Mouse (Mus musculus) heart, embryonic 16.5 days (tissue): ENCODE data around the gene Gm20075. TPM values are rescaled to one million over a fixed set of nuclear protein-coding genes. Genes with fewer than 3 reads are reported as not detected.
"Not testable (repeated sequence)": the region's sequence is repeated elsewhere in the genome, so short reads cannot be mapped to it uniquely, and the experiment has no call there.

Experiments used
- ATAC-seq: fragments of 200-750 bp; cut with Nextera tagmentation; replicated peaks from 2 replicates; pipeline ENCODE4 v1.8.0; 2017; ENCODE audit warnings: moderate number of reproducible peaks; ENCODE audit not compliant: insufficient read depth, low FRiP score; ENCODE audit errors: extremely low read depth
- H3K27ac ChIP-seq: fragments of 300-500 bp; sonication (generic); 2 replicates; pipeline ENCODE4 v1.5.1; 2014; ENCODE audit warnings: mild to moderate bottlenecking, low read length, control low read depth, moderate library complexity
- H3K27me3 ChIP-seq: fragments of 300-500 bp; sonication (generic); 2 replicates; pipeline ENCODE4 v1.6.1; 2014; ENCODE audit warnings: low read length, mixed read lengths; ENCODE audit not compliant: control insufficient read depth, insufficient read depth
- H3K36me3 ChIP-seq: fragments of 300-500 bp; sonication (generic); 2 replicates; pipeline ENCODE4 v1.6.1; 2014; ENCODE audit not compliant: control insufficient read depth, insufficient read depth
- H3K4me1 ChIP-seq: fragments of 300-500 bp; sonication (generic); 2 replicates; pipeline ENCODE4 v1.6.1; 2014; ENCODE audit warnings: low read length, mixed read lengths; ENCODE audit not compliant: control insufficient read depth, insufficient read depth
- H3K4me2 ChIP-seq: fragments of 300-500 bp; sonication (generic); 2 replicates; pipeline ENCODE4 v1.6.1; 2014; ENCODE audit warnings: low read depth, mild to moderate bottlenecking, control low read depth, low read length
- H3K4me3 ChIP-seq: fragments of 300-500 bp; sonication (generic); 2 replicates; pipeline ENCODE4 v1.5.1; 2014; ENCODE audit warnings: mild to moderate bottlenecking, control low read depth, low read length
- H3K9ac ChIP-seq: fragments of 300-500 bp; sonication (generic); 2 replicates; pipeline ENCODE4 v1.6.1; 2014; ENCODE audit warnings: low read length, control low read depth
- H3K9me3 ChIP-seq: fragments of 300-500 bp; sonication (generic); replicated peaks from 2 replicates; pipeline ENCODE4 v1.6.1; 2016; ENCODE audit warnings: low read length; ENCODE audit not compliant: control insufficient read depth
- WGBS: fragments of 180-500 bp; shearing (Covaris S2); extraction: QIAGEN DNeasy Blood & Tissue Kit; methylation state at CpG from one replicate; pipeline ENCODE4 v1.1.7; 2014; 5-methylcytosine and 5-hydroxymethylcytosine counted together
- polyA plus RNA-seq: library from polyadenylated mRNA; unstranded; fragments of >200 nt; fragmentation: Nextera tagmentation; extraction: Ambion mirVana; gene quantifications from 2 replicates; pipeline ENCODE4 v1.2.1, GENCODE M21; 2015

Gm20075 gene
- polyA plus RNA-seq, 1 experiment from 2014 or later = 39.9 TPM

DNA sequence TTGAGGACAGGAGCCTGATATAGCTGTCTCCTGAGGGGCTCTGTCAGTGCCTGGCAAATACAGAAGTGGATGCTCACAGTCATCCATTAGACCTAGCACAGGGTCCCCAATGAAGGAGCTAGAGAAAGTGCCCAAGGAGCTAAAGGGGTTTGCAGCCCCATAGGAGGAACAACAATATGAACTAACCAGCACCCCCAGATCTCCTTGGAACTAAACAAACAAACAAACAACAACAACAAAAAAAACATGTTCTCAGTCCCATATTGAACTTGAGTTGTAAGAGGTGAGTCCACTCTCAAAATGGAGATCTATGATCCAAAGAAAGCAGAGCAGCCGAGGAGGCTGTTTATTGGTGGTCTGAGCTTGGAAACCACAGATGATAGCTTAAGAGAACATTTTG lies 578 bp upstream of the Gm20075 start, which contains the start of gene Gm17190:
Gm17190 (plus strand) TSS at position 301 of the 400 bp plus-strand sequence.
- H3K4me3 ChIP-seq, H3K4me2 ChIP-seq, ATAC-seq, H3K9ac ChIP-seq, H3K27ac ChIP-seq, H3K27me3 ChIP-seq, H3K4me1 ChIP-seq, H3K9me3 ChIP-seq, H3K36me3 ChIP-seq: not testable (repeated sequence)
- 86% methylated on average over 1 of the region's 1 CpGs for WGBS

DNA sequence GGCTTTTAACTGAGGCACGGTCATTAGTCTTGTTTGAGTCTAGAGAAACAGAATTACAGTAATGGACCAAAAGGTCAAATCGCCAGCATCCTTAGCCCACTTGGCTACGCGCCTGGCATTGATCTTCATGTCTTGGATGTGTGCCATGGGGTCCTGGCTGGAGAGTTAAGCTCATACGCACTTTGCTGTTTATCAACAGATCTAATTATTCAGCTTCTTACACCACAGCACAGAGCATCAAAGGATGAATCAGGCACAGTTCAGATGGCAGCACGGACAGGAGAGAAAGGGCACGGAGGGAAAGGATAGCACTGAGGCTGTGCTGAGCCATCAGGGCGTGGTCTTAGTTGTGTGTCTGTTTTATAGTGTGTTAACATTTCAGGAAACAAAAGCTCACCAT lies 7.6 kb downstream of the Gm20075 start:
- H3K4me2 ChIP-seq = no peak overlapping the region
- H3K4me3 ChIP-seq = no peak overlapping the region
- no peak overlapping the region for H3K27ac ChIP-seq
- WGBS = 62% methylated on average over 8 of the region's 8 CpGs
- H3K36me3 ChIP-seq = no peaks in the 10 kb centered on the region
- ATAC-seq = no peak
- H3K9ac ChIP-seq = no peak overlapping the region
- H3K27me3 ChIP-seq = no peaks in the 10 kb centered on the region
- no peaks in the 10 kb centered on the region for H3K4me1 ChIP-seq
- H3K9me3 ChIP-seq = no peaks in the 10 kb centered on the region

DNA sequence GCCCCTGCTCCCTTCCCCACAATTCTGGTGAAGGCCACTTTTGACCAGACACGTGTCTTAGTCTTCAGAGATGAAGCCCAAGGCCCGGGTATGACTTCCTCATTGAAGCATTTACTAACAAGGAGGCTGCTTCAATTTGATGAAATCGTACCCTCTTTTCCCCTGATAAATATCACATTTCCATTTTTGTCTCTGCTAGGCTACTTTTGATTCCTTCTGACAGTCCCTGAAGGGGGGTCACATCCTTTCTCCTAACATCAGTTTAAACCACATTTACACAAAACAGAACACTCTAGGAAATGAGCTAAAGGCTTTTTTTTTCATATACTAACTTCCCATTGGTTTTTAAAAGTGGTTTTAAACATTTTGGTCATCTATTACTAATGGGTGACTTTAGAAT lies 28.4 kb downstream of the Gm20075 start:
- Histone ChIP-seq H3K27me3 (no peaks in the 10 kb centered on the region), H3K4me2 (no peak overlapping the region), H3K36me3 (no peaks in the 10 kb centered on the region), H3K4me3 (no peak overlapping the region), H3K9ac (no peak overlapping the region), H3K9me3 (no peaks in the 10 kb centered on the region), H3K27ac (no peak overlapping the region), H3K4me1 (no peaks in the 10 kb centered on the region)
- 85% methylated on average over 3 of the region's 3 CpGs for WGBS
- no peak for ATAC-seq

DNA sequence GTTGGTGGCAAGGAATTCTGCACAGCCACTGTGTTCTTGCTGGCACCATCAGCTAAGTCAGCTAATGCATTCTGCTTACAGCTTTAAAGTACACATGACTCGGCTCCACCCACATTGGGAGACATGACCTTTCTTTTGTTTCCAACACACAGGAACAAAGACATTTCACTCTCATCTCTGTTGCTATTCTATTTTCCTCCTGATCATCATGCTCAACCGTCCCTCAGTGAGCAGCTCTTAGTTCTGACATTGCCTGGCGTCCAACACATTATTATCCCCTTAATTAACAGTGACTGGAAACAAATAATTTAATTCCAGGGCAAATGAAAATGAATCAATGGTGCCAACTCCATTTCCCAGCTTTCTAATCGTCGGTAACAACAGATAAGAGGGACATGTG lies 35.8 kb downstream of the Gm20075 start:
- H3K4me3 ChIP-seq = no peak overlapping the region
- H3K4me1 ChIP-seq = no peaks in the 10 kb centered on the region
- H3K27me3 ChIP-seq = no peaks in the 10 kb centered on the region
- no peak for ATAC-seq
- no peak overlapping the region for H3K4me2 ChIP-seq
- H3K27ac ChIP-seq = no peak overlapping the region
- H3K36me3 ChIP-seq = no peaks in the 10 kb centered on the region
- no peak overlapping the region for H3K9ac ChIP-seq
- WGBS = 61% methylated on average over 5 of the region's 5 CpGs
- H3K9me3 ChIP-seq = 0 out of 2 replicates have a peak, but pooled peaks cover 3% of the 10 kb centered on the region

DNA sequence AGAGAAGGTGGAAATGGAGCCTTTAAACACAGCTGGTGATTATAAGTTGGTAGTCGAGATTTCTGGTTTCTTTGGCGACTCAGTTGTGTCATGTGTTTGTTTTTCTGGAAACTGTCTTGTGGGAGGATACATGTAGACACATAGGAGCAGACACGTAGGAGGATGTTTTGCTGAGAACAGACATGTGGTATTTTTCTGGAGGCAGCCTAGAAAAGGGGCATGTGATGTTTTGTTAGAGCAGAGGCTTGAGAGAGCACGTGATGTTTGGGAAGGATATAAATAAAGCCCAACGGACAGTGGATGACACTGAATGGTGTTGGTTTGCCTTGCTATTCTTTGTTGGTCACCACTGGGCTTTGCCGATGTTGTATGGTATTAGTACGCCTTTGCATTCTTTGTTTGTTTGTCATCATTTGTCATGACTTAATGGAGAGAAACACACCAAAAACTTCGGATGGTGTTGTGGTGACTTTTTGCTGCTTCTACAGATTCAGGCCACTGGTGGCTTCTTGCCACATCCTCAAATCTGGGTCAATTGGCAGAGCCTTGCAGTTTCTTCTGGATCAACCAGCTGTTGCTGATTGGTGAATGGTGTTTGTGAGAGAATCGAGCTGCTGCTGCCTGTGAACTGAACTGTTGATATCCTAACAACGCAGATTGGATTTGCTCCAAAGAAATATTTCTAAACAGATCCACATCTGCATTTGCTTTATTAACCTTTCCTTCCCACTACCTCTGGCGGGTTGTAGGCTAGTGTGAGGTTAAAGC lies 40.7 kb downstream of the Gm20075 start:
- Histone ChIP-seq H3K27me3 (no peaks in the 10 kb centered on the region), H3K4me3 (no peak overlapping the region), H3K27ac (no peak overlapping the region), H3K36me3 (no peaks in the 10 kb centered on the region), H3K9me3 (0 out of 2 replicates have a peak, but pooled peaks cover 3% of the 10 kb centered on the region), H3K9ac (no peak overlapping the region), H3K4me2 (no peak overlapping the region), H3K4me1 (no peaks in the 10 kb centered on the region)
- ATAC-seq = no peak
- WGBS = 66% methylated on average over 11 of the region's 11 CpGs

DNA sequence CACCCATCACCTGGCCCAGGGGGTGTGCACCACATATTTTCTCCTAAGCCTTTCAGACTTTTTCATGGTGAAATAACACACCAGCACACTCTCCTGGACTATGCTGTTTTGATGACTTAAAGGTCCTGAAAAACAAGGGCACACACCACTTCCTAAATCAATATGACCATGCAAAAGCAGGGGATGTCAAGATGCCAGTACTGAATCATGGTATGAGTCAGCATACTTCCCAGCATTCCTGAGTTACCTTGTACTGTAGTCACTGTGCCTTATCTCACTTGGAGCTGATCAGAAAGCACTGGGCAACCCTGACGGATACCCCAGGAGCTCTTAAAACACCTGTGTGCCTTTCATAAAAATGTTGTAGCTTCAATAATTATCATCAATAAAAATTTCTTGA lies 41.6 kb downstream of the Gm20075 start:
- WGBS = 36% methylated on average over 1 of the region's 1 CpGs

DNA sequence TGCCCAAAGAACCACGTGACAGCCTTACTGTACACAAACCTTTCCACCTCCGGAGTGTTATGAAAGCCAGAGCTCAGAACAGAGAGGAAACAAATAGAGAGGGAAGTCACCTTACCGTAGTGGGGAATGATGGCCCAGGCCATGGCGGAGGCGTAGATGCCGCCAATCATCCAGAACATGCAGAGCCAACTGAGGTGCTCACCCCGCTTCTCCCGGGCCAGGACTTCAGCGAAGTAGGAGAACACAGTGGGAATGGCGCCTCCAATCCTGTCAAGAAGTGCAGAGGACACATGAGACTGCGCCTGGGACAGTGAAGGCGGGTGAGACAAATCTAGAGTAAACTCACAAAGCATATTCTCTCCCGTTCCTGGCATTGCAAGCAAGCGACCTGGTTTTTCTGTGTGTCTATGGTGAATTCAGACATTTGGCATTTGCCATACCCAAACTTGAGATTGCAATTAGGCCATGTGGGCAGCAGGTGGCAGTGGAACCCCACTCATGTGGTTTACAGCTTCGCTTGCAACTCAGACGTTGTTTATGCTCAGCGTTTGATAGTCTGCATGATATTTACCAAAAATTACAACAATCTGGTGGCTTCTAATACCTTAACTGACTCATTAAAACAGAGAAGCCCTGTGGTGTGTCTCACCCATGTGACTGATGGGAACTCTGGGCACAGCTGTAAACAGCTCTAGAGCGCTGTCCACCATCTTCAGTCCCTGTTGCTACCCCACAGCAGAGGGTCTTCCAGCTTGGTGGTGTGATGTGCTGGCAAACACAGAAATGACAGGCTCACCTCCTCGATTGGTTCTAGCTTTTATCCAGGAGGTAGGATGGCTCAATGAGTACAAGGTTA lies 50.6 kb downstream of the Gm20075 start:
- Histone ChIP-seq H3K9ac (no peak overlapping the region), H3K4me1 (no peaks in the 10 kb centered on the region), H3K36me3 (no peaks in the 10 kb centered on the region), H3K27ac (no peak overlapping the region), H3K27me3 (no peaks in the 10 kb centered on the region), H3K9me3 (no peaks in the 10 kb centered on the region), H3K4me3 (no peak overlapping the region), H3K4me2 (no peak overlapping the region; the same call in 1 of the 2 replicates)
- 54% methylated on average over 19 of the region's 19 CpGs for WGBS
- ATAC-seq = no peak

More for the DNA sequence above, 41.6 kb downstream of the Gm20075 start:
- Histone ChIP-seq H3K4me2 (no peak overlapping the region), H3K27me3 (no peaks in the 10 kb centered on the region), H3K4me1 (no peaks in the 10 kb centered on the region), H3K36me3 (no peaks in the 10 kb centered on the region), H3K4me3 (no peak overlapping the region), H3K27ac (no peak overlapping the region), H3K9ac (no peak overlapping the region), H3K9me3 (0 out of 2 replicates have a peak, but pooled peaks cover 3% of the 10 kb centered on the region)
- no peak for ATAC-seq
